Mouse (Mus musculus) cortical plate, adult 2 months (tissue): ENCODE results near the gene Sfrp2.

Experiments used
- CTCF ChIP-seq: fragments of 200-500 bp; IDR thresholded peaks from 2 replicates; pipeline ENCODE4 v1.5.1; 2011; ENCODE audit warnings: mild to moderate bottlenecking, control low read depth, low read length; ENCODE audit not compliant: insufficient read depth; ENCODE audit errors: extremely low read depth
- POLR2A ChIP-seq: fragments of 200-500 bp; IDR thresholded peaks from 2 replicates; pipeline ENCODE4 v1.6.1; 2011; ENCODE audit warnings: mild to moderate bottlenecking, low read length, control low read depth; ENCODE audit not compliant: insufficient read depth; ENCODE audit errors: extremely low read depth

- no peak for TF ChIP-seq CTCF
- TF ChIP-seq POLR2A, result no peak
Measured at GRCm38 (mm10) chr3:83762361-83762760, 3.8 kb upstream of the Sfrp2 start.
